Mouse (Mus musculus) hindbrain, embryonic 10.5 days (tissue): ENCODE results near the gene Fto. TPM values are rescaled to one million over a fixed set of nuclear protein-coding genes. Genes with fewer than 3 reads are reported as not detected.

Experiments used
- DNase-seq: peaks from one replicate; pipeline ENCODE4 v3.0.0-alpha.2; 2017; ENCODE audit warnings: low spot score
- H3K27ac ChIP-seq: fragments of 300-500 bp; sonication (generic); 2 replicates; pipeline ENCODE4 v1.5.1; 2016; ENCODE audit warnings: mild to moderate bottlenecking, moderate library complexity
- H3K27me3 ChIP-seq: fragments of 300-500 bp; sonication (generic); 2 replicates; pipeline ENCODE4 v1.6.1; 2016; ENCODE audit warnings: mild to moderate bottlenecking; ENCODE audit not compliant: poor library complexity, insufficient read depth, severe bottlenecking
- H3K36me3 ChIP-seq: fragments of 300-500 bp; sonication (generic); 2 replicates; pipeline ENCODE4 v1.6.1; 2016; ENCODE audit warnings: mild to moderate bottlenecking, moderate library complexity
- H3K4me1 ChIP-seq: fragments of 300-500 bp; sonication (generic); replicated peaks from 2 replicates; pipeline ENCODE4 v1.6.1; 2016; ENCODE audit warnings: mild to moderate bottlenecking
- H3K4me3 ChIP-seq: fragments of 300-500 bp; sonication (generic); 2 replicates; pipeline ENCODE4 v1.5.1; 2016; ENCODE audit warnings: mild to moderate bottlenecking, moderate library complexity
- H3K9me3 ChIP-seq: fragments of 300-500 bp; sonication (generic); 2 replicates; pipeline ENCODE4 v1.6.1; 2016; ENCODE audit warnings: mild to moderate bottlenecking, moderate library complexity
- WGBS: fragments of 180-500 bp; shearing (Covaris S2); methylation state at CpG from one replicate; pipeline ENCODE4 v1.1.7; 2016; 5-methylcytosine and 5-hydroxymethylcytosine counted together
- polyA plus RNA-seq: library from polyadenylated mRNA; unstranded; fragments of >200 nt; fragmentation: Nextera tagmentation; extraction: Ambion mirVana; gene quantifications from 2 replicates; pipeline ENCODE4 v1.2.1, GENCODE M21; 2016

Gene Fto
- polyA plus RNA-seq, 1 experiment from 2014 or later = 103 TPM

- Histone ChIP-seq H3K27me3 (peaks cover 35% of the 10 kb centered on the region), H3K4me3 (no peak overlapping the region), H3K4me1 (peaks cover 64% of the 10 kb centered on the region), H3K36me3 (no peaks in the 10 kb centered on the region), H3K9me3 (no peaks in the 10 kb centered on the region), H3K27ac (no peak overlapping the region)
- 54% methylated on average over 12 of the region's 12 CpGs for WGBS
- no peak for DNase-seq
Measured at GRCm38 (mm10) chr8:91370899-91371298, 57.6 kb downstream of the Fto start.

GRCm38 (mm10) chr8:91371995-91372394 lies 58.7 kb downstream of the Fto start:
- Histone ChIP-seq H3K4me3 (no peak overlapping the region), H3K36me3 (no peaks in the 10 kb centered on the region), H3K9me3 (no peaks in the 10 kb centered on the region), H3K27ac (no peak overlapping the region), H3K4me1 (peaks cover 69% of the 10 kb centered on the region), H3K27me3 (peaks cover 32% of the 10 kb centered on the region)
- 49% methylated on average over 4 of the region's 4 CpGs for WGBS
- DNase-seq = no peak

- peaks cover 29% of the 10 kb centered on the region for H3K27me3 ChIP-seq
Measured at GRCm38 (mm10) chr8:91372780-91373577, 59.7 kb downstream of the Fto start.

DNA sequence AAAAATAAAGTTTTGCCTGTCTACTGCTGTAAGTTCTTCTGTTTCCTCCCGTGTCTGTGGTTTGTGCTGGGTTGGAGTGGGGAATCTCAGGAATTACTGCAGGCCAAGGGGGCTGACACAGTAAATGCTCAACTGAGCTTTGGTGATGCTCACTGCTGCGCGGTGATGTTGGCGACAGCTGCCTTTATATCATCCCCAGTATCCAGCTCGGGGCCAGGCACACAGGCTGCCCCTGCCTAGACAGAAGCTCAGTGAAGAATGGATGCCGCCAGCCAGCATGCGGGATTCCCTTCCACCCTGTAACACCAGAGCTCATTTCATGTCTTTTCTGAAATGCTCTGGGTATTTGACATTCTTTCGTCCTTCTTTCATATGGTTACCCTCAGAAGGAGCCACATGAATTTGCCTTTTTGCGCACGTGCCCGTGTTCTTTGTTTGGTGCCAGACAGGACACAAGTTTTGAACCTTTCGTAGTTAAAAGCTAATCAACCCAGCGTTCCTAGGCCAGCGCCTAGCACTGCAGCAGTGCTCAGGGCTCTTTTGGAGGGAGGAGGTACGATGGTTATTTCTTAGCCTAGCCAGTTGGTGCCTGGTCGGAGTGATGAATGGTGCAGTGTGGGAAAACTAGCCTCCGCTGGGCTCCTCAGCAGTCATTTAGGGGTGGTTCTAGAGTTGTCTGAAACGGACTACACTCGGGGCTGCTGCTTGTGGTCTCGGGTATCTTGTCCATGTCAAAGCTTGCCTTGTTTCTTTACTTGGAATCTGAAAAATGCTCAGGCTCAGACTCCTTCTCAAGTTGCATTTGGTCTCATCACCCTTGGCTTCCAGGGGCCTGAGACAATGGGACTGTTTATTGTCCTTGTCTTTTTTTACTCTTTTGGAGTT lies 62.0 kb downstream of the Fto start:
- peak overlapping the region; percentile 68 for H3K27ac ChIP-seq
- peaks cover 87% of the 10 kb centered on the region for H3K4me1 ChIP-seq
- no peaks in the 10 kb centered on the region for H3K36me3 ChIP-seq
- H3K4me3 ChIP-seq = no peak overlapping the region
- 39% methylated on average over 20 of the region's 20 CpGs for WGBS
- H3K9me3 ChIP-seq = no peaks in the 10 kb centered on the region
- DNase-seq = no peak
- peaks cover 29% of the 10 kb centered on the region; the same call in 1 of the 2 replicates for H3K27me3 ChIP-seq

More at GRCm38 (mm10) chr8:91372780-91373577, 59.7 kb downstream of the Fto start:
- DNase-seq = no peak
- Histone ChIP-seq H3K27ac (no peak overlapping the region), H3K4me1 (peaks cover 77% of the 10 kb centered on the region), H3K9me3 (no peaks in the 10 kb centered on the region), H3K36me3 (no peaks in the 10 kb centered on the region), H3K4me3 (no peak overlapping the region)
- 66% methylated on average over 9 of the region's 9 CpGs for WGBS

GRCm38 (mm10) chr8:91376785-91377184 lies 63.5 kb downstream of the Fto start:
- Histone ChIP-seq H3K4me1 (peaks cover 88% of the 10 kb centered on the region), H3K9me3 (no peaks in the 10 kb centered on the region), H3K27me3 (peaks cover 31% of the 10 kb centered on the region; the same call in 1 of the 2 replicates), H3K36me3 (no peaks in the 10 kb centered on the region), H3K27ac (peak overlapping the region; percentile 60), H3K4me3 (no peak overlapping the region)
- 30% methylated on average over 11 of the region's 11 CpGs for WGBS
- DNase-seq = no peak

- Histone ChIP-seq H3K4me1 (peaks cover 88% of the 10 kb centered on the region), H3K9me3 (no peaks in the 10 kb centered on the region), H3K36me3 (no peaks in the 10 kb centered on the region), H3K4me3 (no peak overlapping the region), H3K27ac (peak overlapping the region; percentile 35; the same call in 1 of the 2 replicates), H3K27me3 (peaks cover 29% of the 10 kb centered on the region; the same call in 1 of the 2 replicates)
- no peak for DNase-seq
- 34% methylated on average over 6 of the region's 6 CpGs for WGBS
Measured at GRCm38 (mm10) chr8:91377275-91377674, 64.0 kb downstream of the Fto start.

DNA sequence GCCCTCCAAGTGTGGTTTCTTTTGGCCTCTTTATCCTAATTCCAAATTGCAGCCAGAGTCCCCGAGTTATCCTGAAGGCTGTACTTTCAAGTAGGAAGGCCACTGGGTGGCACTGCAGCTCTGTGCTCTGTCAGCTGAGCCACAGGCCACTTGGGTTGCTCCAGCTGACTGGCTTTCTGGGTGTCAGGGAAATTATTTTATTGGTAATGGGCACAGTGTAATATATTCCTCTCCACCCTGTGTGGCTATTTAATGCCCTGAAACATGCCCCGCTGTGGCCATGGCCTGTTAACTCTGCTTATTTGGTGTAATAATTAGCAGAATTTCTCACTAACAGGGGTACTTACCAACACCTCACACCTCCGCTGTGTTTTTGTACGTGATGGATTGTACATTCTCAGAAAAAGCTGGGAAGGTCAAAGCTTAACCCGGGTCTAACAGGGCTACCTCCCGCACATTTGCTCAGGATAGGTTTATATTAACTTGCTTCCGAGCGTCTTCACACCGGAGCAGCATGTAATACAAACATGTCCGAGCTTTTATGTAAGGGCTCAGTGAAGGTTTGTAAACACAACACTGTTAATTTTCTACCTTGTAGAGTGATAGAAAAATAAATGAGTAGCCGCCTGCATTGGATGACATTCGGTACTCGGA lies 65.6 kb downstream of the Fto start:
- WGBS = 77% methylated on average over 13 of the region's 13 CpGs
- H3K27ac ChIP-seq = no peak overlapping the region

GRCm38 (mm10) chr8:91380796-91381542 lies 67.6 kb downstream of the Fto start:
- WGBS = 26% methylated on average over 10 of the region's 10 CpGs
- Histone ChIP-seq H3K27ac (peak overlapping the region; percentile 67; the same call in 1 of the 2 replicates), H3K9me3 (no peaks in the 10 kb centered on the region), H3K27me3 (peaks cover 16% of the 10 kb centered on the region; the same call in 1 of the 2 replicates), H3K4me1 (peaks cover 76% of the 10 kb centered on the region), H3K4me3 (no peak overlapping the region), H3K36me3 (no peaks in the 10 kb centered on the region)
- DNase-seq = no peak

More for the DNA sequence above, 65.6 kb downstream of the Fto start:
- Histone ChIP-seq H3K27me3 (peaks cover 22% of the 10 kb centered on the region; the same call in 1 of the 2 replicates), H3K4me1 (peaks cover 87% of the 10 kb centered on the region), H3K4me3 (no peak overlapping the region), H3K36me3 (no peaks in the 10 kb centered on the region), H3K9me3 (no peaks in the 10 kb centered on the region)
- DNase-seq = peak; percentile 74

- Histone ChIP-seq H3K9me3 (no peaks in the 10 kb centered on the region), H3K4me3 (no peak overlapping the region), H3K27ac (peak overlapping the region; percentile 67), H3K27me3 (peaks cover 15% of the 10 kb centered on the region; the same call in 1 of the 2 replicates), H3K4me1 (peaks cover 70% of the 10 kb centered on the region), H3K36me3 (no peaks in the 10 kb centered on the region)
- WGBS = 16% methylated on average over 7 of the region's 7 CpGs
- DNase-seq = no peak
Measured at GRCm38 (mm10) chr8:91381543-91382106, 68.3 kb downstream of the Fto start.

- Histone ChIP-seq H3K27ac (0 out of 2 replicates have a peak overlapping the region, but pooled peaks have one; percentile 45), H3K4me1 (peaks cover 55% of the 10 kb centered on the region), H3K36me3 (no peaks in the 10 kb centered on the region), H3K9me3 (no peaks in the 10 kb centered on the region), H3K4me3 (no peak overlapping the region), H3K27me3 (0 out of 2 replicates have a peak, but pooled peaks cover 6% of the 10 kb centered on the region)
- no peak for DNase-seq
- 81% methylated on average over 3 of the region's 3 CpGs for WGBS
Measured at GRCm38 (mm10) chr8:91383210-91383609, 69.9 kb downstream of the Fto start.

GRCm38 (mm10) chr8:91383811-91384210 lies 70.5 kb downstream of the Fto start:
- Histone ChIP-seq H3K4me3 (no peak overlapping the region), H3K36me3 (no peaks in the 10 kb centered on the region), H3K9me3 (no peaks in the 10 kb centered on the region), H3K27me3 (0 out of 2 replicates have a peak, but pooled peaks cover 5% of the 10 kb centered on the region), H3K27ac (peak overlapping the region; percentile 53), H3K4me1 (peaks cover 52% of the 10 kb centered on the region)
- 54% methylated on average over 11 of the region's 11 CpGs for WGBS
- DNase-seq = no peak
